Mouse (Mus musculus): ENCODE data around the gene Polh. TPM values are rescaled to one million over a fixed set of nuclear protein-coding genes. Genes with fewer than 3 reads are reported as not detected.
A peak's percentile ranks its signal among the peaks of the same experiment; 100 is the strongest.

Polh gene
- polyA plus RNA-seq, 1 experiment from 2014 or later: 7.9 TPM

- Histone ChIP-seq H3K4me3 (no peak overlapping the region), H3K9ac (no peak overlapping the region), H3K4me2 (no peak overlapping the region), H3K36me3 (peaks cover 66% of the 10 kb centered on the region), H3K27me3 (no peaks in the 10 kb centered on the region), H3K27ac (replicated peaks) (no peak overlapping the region), H3K4me1 (replicated peaks) (peaks cover 22% of the 10 kb centered on the region), H3K9me3 (no peaks in the 10 kb centered on the region)
- WGBS: 90% methylated on average over 5 of the region's 5 CpGs
- no peak for ATAC-seq (ENCODE audit: low FRiP score, low read depth)
These were observed 36.2 kb downstream of the Polh start for GRCm38 (mm10) chr17:46166270-46166669.

GRCm38 (mm10) chr17:46165460-46165859 lies 37.0 kb downstream of the Polh start:
- peaks cover 22% of the 10 kb centered on the region for H3K4me1 ChIP-seq (replicated peaks)
- H3K36me3 ChIP-seq: peaks cover 61% of the 10 kb centered on the region
- H3K4me2 ChIP-seq: no peak overlapping the region
- no peak for ATAC-seq (ENCODE audit: low FRiP score, low read depth)
- no peak overlapping the region for H3K9ac ChIP-seq
- H3K9me3 ChIP-seq: no peaks in the 10 kb centered on the region
- 92% methylated on average over 12 of the region's 12 CpGs for WGBS
- H3K27me3 ChIP-seq: no peaks in the 10 kb centered on the region
- no peak overlapping the region for H3K27ac ChIP-seq (replicated peaks)
- no peak overlapping the region for H3K4me3 ChIP-seq

- no peaks in the 10 kb centered on the region for H3K9me3 ChIP-seq
- H3K9ac ChIP-seq: no peak overlapping the region
- H3K36me3 ChIP-seq: peaks cover 58% of the 10 kb centered on the region
- no peak for ATAC-seq (ENCODE audit: low FRiP score, low read depth)
- H3K4me1 ChIP-seq (replicated peaks): peaks cover 29% of the 10 kb centered on the region
- no peak overlapping the region for H3K4me2 ChIP-seq
- H3K27me3 ChIP-seq: no peaks in the 10 kb centered on the region
- WGBS: 96% methylated on average over 10 of the region's 10 CpGs
- no peak overlapping the region for H3K27ac ChIP-seq (replicated peaks)
- no peak overlapping the region for H3K4me3 ChIP-seq
These were observed 37.7 kb downstream of the Polh start for GRCm38 (mm10) chr17:46164791-46165190.

GRCm38 (mm10) chr17:46164301-46164700 lies 38.1 kb downstream of the Polh start:
- H3K4me3 ChIP-seq: no peak overlapping the region
- H3K4me1 ChIP-seq (replicated peaks): peaks cover 32% of the 10 kb centered on the region
- H3K4me2 ChIP-seq: no peak overlapping the region
- ATAC-seq (ENCODE audit: low FRiP score, low read depth): no peak
- peaks cover 53% of the 10 kb centered on the region for H3K36me3 ChIP-seq
- H3K9ac ChIP-seq: no peak overlapping the region
- H3K27me3 ChIP-seq: no peaks in the 10 kb centered on the region
- H3K27ac ChIP-seq (replicated peaks): no peak overlapping the region
- WGBS: 96% methylated on average over 8 of the region's 8 CpGs
- H3K9me3 ChIP-seq: no peaks in the 10 kb centered on the region

DNA sequence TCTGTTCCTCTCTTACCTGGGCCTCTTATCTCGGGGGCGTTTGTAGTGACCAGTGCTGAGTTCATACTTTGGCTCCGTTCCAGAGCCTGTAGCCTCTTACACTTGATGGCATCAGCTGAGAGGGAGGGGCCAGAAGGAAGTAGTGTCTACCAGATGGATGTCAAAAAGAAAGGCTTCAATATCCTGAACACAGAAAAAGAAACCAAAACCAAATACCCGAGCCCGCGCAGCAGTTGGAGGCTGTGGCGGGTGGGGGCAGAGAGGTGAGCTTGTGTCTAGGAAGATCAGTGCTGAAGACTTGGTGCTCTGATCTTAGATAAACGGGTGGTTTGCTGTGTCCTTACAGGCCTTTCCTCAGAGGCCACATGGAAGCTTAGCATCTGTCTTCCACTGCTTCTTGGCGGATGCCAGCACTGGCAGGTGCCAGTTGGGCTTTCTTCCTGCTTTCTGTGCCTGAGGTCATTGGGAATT lies 39.5 kb downstream of the Polh start:
- WGBS: 87% methylated on average over 9 of the region's 9 CpGs
- peaks cover 42% of the 10 kb centered on the region for H3K36me3 ChIP-seq
- no peak for ATAC-seq (ENCODE audit: low FRiP score, low read depth)

GRCm38 (mm10) chr17:46162551-46162950 lies 39.9 kb downstream of the Polh start:
- H3K4me1 ChIP-seq (replicated peaks): peaks cover 32% of the 10 kb centered on the region
- H3K36me3 ChIP-seq: peaks cover 38% of the 10 kb centered on the region
- no peak for ATAC-seq (ENCODE audit: low FRiP score, low read depth)
- H3K4me2 ChIP-seq: no peak overlapping the region
- no peaks in the 10 kb centered on the region for H3K27me3 ChIP-seq
- no peaks in the 10 kb centered on the region for H3K9me3 ChIP-seq
- no peak overlapping the region; the same call in 1 of the 2 replicates for H3K4me3 ChIP-seq
- no peak overlapping the region for H3K9ac ChIP-seq
- no peak overlapping the region for H3K27ac ChIP-seq (replicated peaks)
- 96% methylated on average over 7 of the region's 7 CpGs for WGBS

More for the DNA sequence above, 39.5 kb downstream of the Polh start:
- Histone ChIP-seq H3K4me1 (replicated peaks) (peaks cover 32% of the 10 kb centered on the region), H3K9me3 (no peaks in the 10 kb centered on the region), H3K9ac (no peak overlapping the region), H3K27ac (replicated peaks) (no peak overlapping the region), H3K4me2 (0 out of 2 replicates have a peak overlapping the region, but pooled peaks have one; percentile 11), H3K4me3 (no peak overlapping the region), H3K27me3 (no peaks in the 10 kb centered on the region)

DNA sequence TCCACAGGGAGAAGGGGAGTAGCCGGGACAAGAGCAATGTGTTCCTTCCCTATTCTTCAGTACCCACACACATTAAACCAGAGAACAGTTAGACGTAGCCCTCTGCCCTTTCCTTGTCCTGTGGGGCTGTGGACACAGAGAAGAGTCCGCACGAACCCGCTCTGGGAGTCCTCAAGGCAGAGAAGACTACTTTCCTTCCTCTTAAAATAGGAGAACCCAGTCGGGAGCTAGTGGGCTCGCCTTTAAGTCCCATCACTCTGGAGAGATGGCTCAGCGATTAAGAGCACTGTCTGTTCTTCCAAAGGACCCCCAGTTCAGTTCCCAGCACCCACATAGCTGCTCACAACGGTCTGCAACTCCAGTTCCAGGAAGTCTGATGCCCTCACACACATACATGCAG lies 40.7 kb downstream of the Polh start:
- Histone ChIP-seq H3K4me2 (peak overlapping the region; percentile 86), H3K9ac (peak overlapping the region; percentile 90), H3K4me3 (peak overlapping the region; percentile 90), H3K4me1 (replicated peaks) (peaks cover 32% of the 10 kb centered on the region), H3K27ac (replicated peaks) (peak overlapping the region; percentile 76), H3K9me3 (no peaks in the 10 kb centered on the region), H3K27me3 (no peaks in the 10 kb centered on the region), H3K36me3 (peaks cover 29% of the 10 kb centered on the region)
- WGBS: 50% methylated on average over 9 of the region's 9 CpGs
- no peak for ATAC-seq (ENCODE audit: low FRiP score, low read depth)

DNA sequence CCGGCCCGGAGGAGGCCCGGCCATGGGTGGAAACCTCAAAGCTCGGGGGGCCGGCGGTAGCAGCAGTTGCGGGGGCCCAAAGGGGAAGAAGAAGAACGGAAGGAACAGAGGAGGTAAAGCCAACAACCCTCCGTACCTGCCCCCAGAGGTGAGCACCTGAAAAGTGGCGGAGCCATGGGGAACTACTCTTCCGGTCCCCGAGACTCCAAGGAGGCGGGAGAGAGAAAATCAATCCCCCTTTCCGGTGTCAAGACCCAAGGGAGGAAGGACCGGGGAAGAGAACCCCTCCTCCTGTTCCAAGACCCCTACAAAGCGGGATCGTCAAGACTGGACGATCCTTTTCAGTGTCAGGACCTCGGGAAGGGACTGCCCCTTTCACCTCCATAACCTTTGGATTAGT lies 41.3 kb downstream of the Polh start:
- Histone ChIP-seq H3K27me3 (no peaks in the 10 kb centered on the region), H3K4me2 (peak overlapping the region; percentile 86), H3K4me1 (replicated peaks) (peaks cover 32% of the 10 kb centered on the region), H3K9me3 (no peaks in the 10 kb centered on the region), H3K9ac (peak overlapping the region; percentile 90), H3K4me3 (peak overlapping the region; percentile 90), H3K27ac (replicated peaks) (peak overlapping the region; percentile 76), H3K36me3 (peaks cover 24% of the 10 kb centered on the region)
- WGBS: 0% methylated on average over 19 of the region's 19 CpGs
- peak; percentile 36 for ATAC-seq (ENCODE audit: low FRiP score, low read depth)

- H3K4me1 ChIP-seq (replicated peaks): peaks cover 32% of the 10 kb centered on the region
- peak within 1 kb of the TSS; percentile 76 for H3K27ac ChIP-seq (replicated peaks)
- WGBS: under 1% methylated on average over 23 of the region's 23 CpGs
- no peaks in the 10 kb centered on the region for H3K27me3 ChIP-seq
- no peaks in the 10 kb centered on the region for H3K9me3 ChIP-seq
- ATAC-seq (ENCODE audit: low FRiP score, low read depth): peak; percentile 97
- peak within 1 kb of the TSS; percentile 89 for H3K4me2 ChIP-seq
- H3K9ac ChIP-seq: peak within 1 kb of the TSS; percentile 90
- peak within 1 kb of the TSS; percentile 90 for H3K4me3 ChIP-seq
- peaks cover 19% of the 10 kb centered on the region for H3K36me3 ChIP-seq
These were observed 41.8 kb downstream of the Polh start, which contains the start of gene Gtpbp2 for GRCm38 (mm10) chr17:46160686-46161085. Gtpbp2 (plus strand) TSS chr17:46161032.

DNA sequence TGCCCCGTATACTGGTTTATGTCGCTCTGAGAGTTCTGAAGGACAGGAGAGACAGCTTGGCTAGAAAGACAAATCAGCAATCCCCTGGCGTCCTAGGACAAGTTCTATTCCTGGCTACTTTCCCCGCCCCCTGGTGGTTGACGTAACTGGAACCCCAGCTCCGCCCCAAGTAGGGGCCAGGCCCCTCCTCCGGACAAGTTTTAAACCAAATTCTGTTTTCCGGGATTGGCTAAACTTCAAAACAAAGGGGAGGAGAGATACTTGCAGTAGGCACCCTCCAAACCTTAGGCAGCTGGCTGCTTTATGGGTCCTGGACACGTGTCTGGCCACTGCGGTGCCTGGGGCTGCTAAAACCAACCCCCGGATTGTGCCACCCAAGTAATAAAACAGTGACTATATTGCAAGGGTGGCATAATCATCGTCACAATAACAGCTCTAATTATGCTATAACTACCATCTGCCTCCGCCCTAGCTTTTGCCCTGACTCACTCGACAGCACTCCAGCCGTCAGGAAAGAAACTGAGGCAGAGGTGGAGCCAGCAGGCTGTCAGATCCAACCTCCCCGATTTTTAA lies 42.3 kb downstream of the Polh start:
- ATAC-seq (ENCODE audit: low FRiP score, low read depth): peak; percentile 55
- Histone ChIP-seq H3K36me3 (peaks cover 15% of the 10 kb centered on the region), H3K27me3 (no peaks in the 10 kb centered on the region), H3K27ac (replicated peaks) (peak overlapping the region; percentile 76), H3K9ac (peak overlapping the region; percentile 47), H3K9me3 (no peaks in the 10 kb centered on the region), H3K4me2 (peak overlapping the region; percentile 89), H3K4me1 (replicated peaks) (peaks cover 32% of the 10 kb centered on the region), H3K4me3 (peak overlapping the region; percentile 90)
- under 1% methylated on average over 16 of the region's 16 CpGs for WGBS

DNA sequence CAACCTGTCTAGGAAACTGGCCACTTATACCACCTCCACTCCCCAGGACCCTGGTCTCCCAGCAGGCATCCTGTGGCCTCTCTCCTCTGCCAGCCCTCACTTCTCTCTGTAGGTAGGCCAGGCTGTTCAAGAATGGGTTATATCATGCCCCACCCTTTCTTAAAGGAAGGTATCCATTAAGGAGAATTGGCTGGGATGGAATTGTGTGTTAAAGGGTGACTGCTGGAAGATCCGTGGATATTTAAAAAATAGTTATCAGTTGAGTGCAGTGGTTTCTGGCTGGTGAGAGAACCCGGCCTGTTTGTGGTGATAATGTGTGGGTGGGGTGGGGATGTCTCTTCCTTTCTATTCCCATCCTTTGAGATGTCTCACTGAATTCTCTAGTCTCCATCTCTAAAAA lies 43.2 kb downstream of the Polh start:
- Histone ChIP-seq H3K4me3 (no peak overlapping the region), H3K9ac (no peak overlapping the region), H3K36me3 (peaks cover 5% of the 10 kb centered on the region; the same call in 1 of the 2 replicates), H3K27ac (replicated peaks) (no peak overlapping the region), H3K9me3 (no peaks in the 10 kb centered on the region), H3K27me3 (no peaks in the 10 kb centered on the region), H3K4me2 (no peak overlapping the region), H3K4me1 (replicated peaks) (peaks cover 32% of the 10 kb centered on the region)
- no peak for ATAC-seq (ENCODE audit: low FRiP score, low read depth)
- WGBS: 66% methylated on average over 2 of the region's 2 CpGs

- Histone ChIP-seq H3K9ac (no peak overlapping the region), H3K27me3 (no peaks in the 10 kb centered on the region), H3K36me3 (no peaks in the 10 kb centered on the region), H3K4me3 (no peak overlapping the region), H3K27ac (replicated peaks) (no peak overlapping the region), H3K4me1 (replicated peaks) (peaks cover 33% of the 10 kb centered on the region), H3K9me3 (no peaks in the 10 kb centered on the region), H3K4me2 (no peak overlapping the region)
- ATAC-seq (ENCODE audit: low FRiP score, low read depth): no peak
- 87% methylated on average over 8 of the region's 8 CpGs for WGBS
These were observed 45.3 kb downstream of the Polh start for GRCm38 (mm10) chr17:46157131-46157530.

DNA sequence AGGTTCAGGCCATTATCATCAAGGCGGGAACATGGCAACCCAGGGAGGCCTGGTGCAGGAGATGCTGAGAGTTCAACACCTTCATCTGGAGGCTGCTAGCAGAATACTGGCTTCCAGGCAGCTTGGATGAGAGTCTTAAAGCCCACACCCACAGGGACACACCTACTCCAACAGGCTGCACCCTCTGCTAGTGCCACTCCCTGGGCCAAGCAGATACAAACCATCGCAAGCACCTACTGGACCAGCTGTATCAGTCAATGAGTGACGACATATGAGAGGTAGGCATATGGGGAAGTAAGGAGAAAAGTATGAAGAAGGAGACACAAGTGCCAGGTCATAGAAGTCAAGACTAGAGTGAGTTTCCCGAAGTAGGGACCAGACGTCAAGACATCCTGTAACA lies 45.8 kb downstream of the Polh start:
- H3K9me3 ChIP-seq: no peaks in the 10 kb centered on the region
- WGBS: 84% methylated on average over 5 of the region's 5 CpGs

More for the DNA sequence above, 45.8 kb downstream of the Polh start:
- Histone ChIP-seq H3K27me3 (no peaks in the 10 kb centered on the region), H3K4me2 (no peak overlapping the region), H3K9ac (no peak overlapping the region), H3K27ac (replicated peaks) (no peak overlapping the region), H3K4me3 (no peak overlapping the region), H3K4me1 (replicated peaks) (peaks cover 29% of the 10 kb centered on the region), H3K36me3 (no peaks in the 10 kb centered on the region)
- no peak for ATAC-seq (ENCODE audit: low FRiP score, low read depth)
